Mouse (Mus musculus) lung, embryonic 14.5 days (tissue): Measurements from ENCODE around the gene I830077J02Rik. TPM values are rescaled to one million over a fixed set of nuclear protein-coding genes. Genes with fewer than 3 reads are reported as not detected.

Experiments
- ATAC-seq: fragments of 200-750 bp; cut with Nextera tagmentation; 2 replicates; pipeline ENCODE4 v1.8.0; 2017; ENCODE audit warnings: mild to moderate bottlenecking, moderate TSS enrichment, moderate library complexity; ENCODE audit not compliant: insufficient read depth
- DNase-seq: peaks from one replicate; pipeline ENCODE4 v3.0.0-alpha.2; 2015
- H3K27ac ChIP-seq: fragments of 300-500 bp; sonication (generic); 2 replicates; pipeline ENCODE4 v1.5.1; 2014; ENCODE audit warnings: low read depth, mild to moderate bottlenecking, moderate library complexity
- H3K27me3 ChIP-seq: fragments of 300-500 bp; sonication (generic); 2 replicates; pipeline ENCODE4 v1.6.1; 2014; ENCODE audit warnings: low read length, control low read depth; ENCODE audit not compliant: insufficient read depth
- H3K36me3 ChIP-seq: fragments of 300-500 bp; sonication (generic); 2 replicates; pipeline ENCODE4 v1.6.1; 2014; ENCODE audit warnings: control low read depth; ENCODE audit not compliant: insufficient read depth
- H3K4me1 ChIP-seq: fragments of 300-500 bp; sonication (generic); 2 replicates; pipeline ENCODE4 v1.6.1; 2014; ENCODE audit warnings: antibody characterized with exemption, control low read depth; ENCODE audit not compliant: insufficient read depth
- H3K4me2 ChIP-seq: fragments of 300-500 bp; sonication (generic); 2 replicates; pipeline ENCODE4 v1.6.1; 2014; ENCODE audit warnings: mild to moderate bottlenecking
- H3K4me3 ChIP-seq: fragments of 300-500 bp; sonication (generic); 2 replicates; pipeline ENCODE4 v1.5.1; 2014; ENCODE audit warnings: low read depth, low read length
- H3K9ac ChIP-seq: fragments of 300-500 bp; sonication (generic); 2 replicates; pipeline ENCODE4 v1.6.1; 2014
- H3K9me3 ChIP-seq: fragments of 300-500 bp; sonication (generic); 2 replicates; pipeline ENCODE4 v1.6.1; 2016; ENCODE audit warnings: low read depth, low read length, control low read depth
- CTCF ChIP-seq: IDR thresholded peaks from 2 replicates; pipeline ENCODE4 v1.5.1; 2016; ENCODE audit warnings: antibody characterized with exemption, low read depth
- WGBS: fragments of 180-500 bp; shearing (Covaris S2); extraction: QIAGEN DNeasy Blood & Tissue Kit; methylation state at CpG from one replicate; pipeline ENCODE4 v1.1.7; 2014; 5-methylcytosine and 5-hydroxymethylcytosine counted together
- polyA plus RNA-seq: library from polyadenylated mRNA; unstranded; fragments of >200 nt; fragmentation: Nextera tagmentation; extraction: Ambion mirVana; gene quantifications from 2 replicates; pipeline ENCODE4 v1.2.1, GENCODE M21; 2014

Gene I830077J02Rik
- polyA plus RNA-seq, 1 experiment from 2014 or later, result 0.75 TPM

GRCm38 (mm10) chr3:105910519-105911190 lies 21.8 kb downstream of the I830077J02Rik start:
- 79% methylated on average over 11 of the region's 11 CpGs for WGBS
- TF ChIP-seq CTCF, result no peak
- Histone ChIP-seq H3K27me3 (no peaks in the 10 kb centered on the region), H3K4me1 (0 out of 2 replicates have a peak, but pooled peaks cover 7% of the 10 kb centered on the region), H3K9ac (no peak overlapping the region), H3K4me3 (no peak overlapping the region), H3K9me3 (no peaks in the 10 kb centered on the region), H3K4me2 (no peak overlapping the region), H3K27ac (no peak overlapping the region), H3K36me3 (no peaks in the 10 kb centered on the region)
- DNase-seq, result no peak
- ATAC-seq, result no peak

GRCm38 (mm10) chr3:105908976-105909375 lies 23.5 kb downstream of the I830077J02Rik start:
- 89% methylated on average over 4 of the region's 4 CpGs for WGBS
- Histone ChIP-seq H3K4me3 (no peak overlapping the region), H3K9me3 (no peaks in the 10 kb centered on the region), H3K9ac (no peak overlapping the region), H3K4me1 (0 out of 2 replicates have a peak, but pooled peaks cover 3% of the 10 kb centered on the region), H3K27ac (no peak overlapping the region), H3K27me3 (no peaks in the 10 kb centered on the region), H3K36me3 (no peaks in the 10 kb centered on the region), H3K4me2 (no peak overlapping the region)
- ATAC-seq, result no peak
- no peak for TF ChIP-seq CTCF
- no peak for DNase-seq

GRCm38 (mm10) chr3:105907956-105908655 lies 24.4 kb downstream of the I830077J02Rik start:
- Histone ChIP-seq H3K4me1 (no peaks in the 10 kb centered on the region), H3K36me3 (no peaks in the 10 kb centered on the region), H3K9ac (no peak overlapping the region), H3K27ac (no peak overlapping the region), H3K4me3 (no peak overlapping the region), H3K9me3 (no peaks in the 10 kb centered on the region), H3K27me3 (no peaks in the 10 kb centered on the region), H3K4me2 (no peak overlapping the region)
- ATAC-seq, result no peak
- no peak for DNase-seq
- no peak for TF ChIP-seq CTCF
- 33% methylated on average over 9 of the region's 9 CpGs for WGBS

- DNase-seq (no peak), ATAC-seq (no peak)
- 86% methylated on average over 9 of the region's 9 CpGs for WGBS
- TF ChIP-seq CTCF, result no peak
- Histone ChIP-seq H3K27me3 (no peaks in the 10 kb centered on the region), H3K4me2 (no peak overlapping the region), H3K27ac (no peak overlapping the region), H3K36me3 (no peaks in the 10 kb centered on the region), H3K4me3 (no peak overlapping the region), H3K4me1 (no peaks in the 10 kb centered on the region), H3K9ac (no peak overlapping the region), H3K9me3 (no peaks in the 10 kb centered on the region)
Measured at GRCm38 (mm10) chr3:105904721-105905120, 27.7 kb downstream of the I830077J02Rik start.

- Histone ChIP-seq H3K4me3 (no peak overlapping the region), H3K27ac (no peak overlapping the region), H3K4me2 (no peak overlapping the region), H3K4me1 (no peaks in the 10 kb centered on the region), H3K9ac (no peak overlapping the region), H3K27me3 (no peaks in the 10 kb centered on the region), H3K36me3 (no peaks in the 10 kb centered on the region), H3K9me3 (no peaks in the 10 kb centered on the region)
- ATAC-seq, result no peak
- no peak for DNase-seq
- 52% methylated on average over 4 of the region's 4 CpGs for WGBS
- no peak for TF ChIP-seq CTCF
Measured at GRCm38 (mm10) chr3:105904213-105904612, 28.3 kb downstream of the I830077J02Rik start.

- H3K4me3 ChIP-seq, result no peak overlapping the region
- H3K27me3 ChIP-seq, result no peaks in the 10 kb centered on the region
- TF ChIP-seq CTCF, result no peak
- H3K4me1 ChIP-seq, result no peaks in the 10 kb centered on the region
- no peak overlapping the region for H3K27ac ChIP-seq
- H3K4me2 ChIP-seq, result no peak overlapping the region
- no peaks in the 10 kb centered on the region for H3K9me3 ChIP-seq
- no peak overlapping the region for H3K9ac ChIP-seq
- ATAC-seq (no peak), DNase-seq (no peak)
- WGBS, result 71% methylated on average over 4 of the region's 4 CpGs
- H3K36me3 ChIP-seq, result no peaks in the 10 kb centered on the region
Measured at GRCm38 (mm10) chr3:105901468-105901867, 31.0 kb downstream of the I830077J02Rik start.

- H3K4me3 ChIP-seq, result no peak overlapping the region
- H3K9ac ChIP-seq, result no peak overlapping the region
- no peaks in the 10 kb centered on the region for H3K9me3 ChIP-seq
- no peaks in the 10 kb centered on the region for H3K4me1 ChIP-seq
- H3K27me3 ChIP-seq, result no peaks in the 10 kb centered on the region
- ATAC-seq (no peak), DNase-seq (no peak)
- H3K4me2 ChIP-seq, result no peak overlapping the region
- WGBS, result 81% methylated on average over 3 of the region's 3 CpGs
- no peak overlapping the region for H3K27ac ChIP-seq
- no peak for TF ChIP-seq CTCF
- no peaks in the 10 kb centered on the region for H3K36me3 ChIP-seq
Measured at GRCm38 (mm10) chr3:105900716-105901115, 31.7 kb downstream of the I830077J02Rik start.
